Mouse (Mus musculus) layer of hippocampus, adult 11-12 months (tissue): ENCODE results near the gene Itga3.
A peak's percentile ranks its signal among the peaks of the same experiment; 100 is the strongest.

Source experiments
- DNase-seq: peaks from one replicate; pipeline ENCODE4 v3.0.0; 2022; ENCODE audit warnings: low spot score

The Itga3 gene

DNA sequence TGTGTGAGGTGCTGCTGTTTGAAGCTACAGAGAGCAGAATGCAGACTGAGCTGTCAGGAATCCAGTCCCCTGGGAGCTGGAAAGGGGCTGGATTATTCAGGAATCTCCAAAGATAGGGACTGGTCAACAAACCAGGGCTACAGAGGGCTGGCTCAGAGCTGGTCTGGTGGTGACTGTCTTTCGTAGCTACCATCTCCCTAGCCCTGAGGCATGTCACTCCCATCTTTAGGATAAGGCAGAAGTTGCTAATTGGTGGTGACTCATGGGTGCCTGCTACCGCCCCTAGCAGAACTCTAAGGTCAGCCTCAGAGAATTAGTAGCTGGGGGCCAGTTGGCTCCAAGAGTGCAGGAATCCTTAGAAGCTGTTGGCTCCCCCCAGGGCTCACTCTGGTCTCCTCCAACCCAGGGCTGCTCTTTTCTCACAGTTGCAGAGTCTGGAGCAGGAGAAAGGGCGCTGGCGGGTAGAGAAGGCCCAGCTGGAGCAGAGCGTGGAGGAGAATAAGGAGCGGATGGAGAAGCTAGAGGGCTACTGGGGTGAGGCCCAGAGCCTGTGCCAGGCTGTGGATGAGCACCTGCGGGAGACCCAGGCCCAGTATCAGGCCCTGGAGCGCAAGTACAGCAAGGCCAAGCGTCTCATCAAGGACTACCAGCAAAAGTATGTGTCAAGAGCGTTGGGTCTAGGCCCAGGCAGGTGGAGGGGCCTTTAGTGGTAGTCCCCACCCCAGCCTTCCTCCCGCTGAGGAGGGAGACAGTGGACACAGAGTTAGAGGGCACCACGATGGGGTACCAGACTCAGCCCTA is 72.3 kb downstream of the Itga3 start:
- no peak for DNase-seq

DNA sequence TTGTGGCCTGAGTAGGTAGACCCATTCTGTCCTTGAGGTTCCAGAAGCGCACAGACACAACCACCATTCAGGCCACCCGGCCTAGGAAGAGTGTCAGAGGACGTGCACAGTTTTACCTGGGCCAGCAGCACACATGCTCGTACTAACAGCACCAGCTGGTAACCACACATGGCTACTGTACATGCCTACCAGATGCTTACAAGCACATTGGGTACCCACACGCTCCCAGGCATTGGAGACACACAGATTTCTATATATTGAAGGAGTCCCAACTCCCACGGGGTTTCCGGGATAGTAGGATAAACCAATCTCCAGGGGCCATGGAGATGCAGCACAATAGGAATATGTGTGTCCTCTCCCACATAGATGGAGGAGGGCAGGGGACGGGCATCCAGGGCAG is 73.9 kb downstream of the Itga3 start:
- DNase-seq: peak; percentile 75

DNA sequence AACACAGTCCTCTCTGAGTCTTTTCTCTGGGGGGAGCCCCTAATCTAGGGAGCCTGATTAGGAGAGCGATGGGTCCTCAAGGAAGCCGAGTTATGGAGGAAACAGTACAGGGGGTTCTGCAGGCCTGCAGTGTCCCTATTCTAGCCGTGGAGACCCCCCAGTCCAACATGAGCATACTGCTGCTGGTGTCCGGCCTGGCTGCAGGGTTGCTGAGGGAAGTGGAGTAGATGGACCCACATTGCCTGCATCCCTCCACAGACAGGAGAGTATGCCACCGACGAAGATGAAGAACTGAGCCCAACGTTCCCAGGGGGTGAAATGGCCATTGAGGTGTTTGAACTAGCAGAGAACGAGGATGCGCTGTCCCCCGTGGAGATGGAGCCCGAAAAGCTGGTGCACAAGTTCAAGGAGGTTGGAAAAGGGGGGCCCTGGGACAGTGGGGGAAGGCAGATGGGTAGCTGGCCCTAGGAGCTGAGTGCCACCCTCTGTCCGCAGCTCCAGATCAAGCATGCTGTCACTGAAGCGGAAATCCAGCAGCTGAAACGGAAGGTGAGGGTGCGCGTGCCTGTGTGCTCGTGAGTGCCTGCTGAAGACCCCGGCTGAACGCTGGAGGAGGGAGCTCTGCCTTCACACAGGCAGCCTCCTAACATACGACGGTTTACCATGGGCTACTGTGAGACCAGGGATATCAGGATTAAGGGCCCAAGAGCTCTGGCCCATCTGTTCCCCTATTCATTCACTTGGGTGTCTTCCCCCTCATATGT is 74.8 kb downstream of the Itga3 start:
- no peak for DNase-seq

DNA sequence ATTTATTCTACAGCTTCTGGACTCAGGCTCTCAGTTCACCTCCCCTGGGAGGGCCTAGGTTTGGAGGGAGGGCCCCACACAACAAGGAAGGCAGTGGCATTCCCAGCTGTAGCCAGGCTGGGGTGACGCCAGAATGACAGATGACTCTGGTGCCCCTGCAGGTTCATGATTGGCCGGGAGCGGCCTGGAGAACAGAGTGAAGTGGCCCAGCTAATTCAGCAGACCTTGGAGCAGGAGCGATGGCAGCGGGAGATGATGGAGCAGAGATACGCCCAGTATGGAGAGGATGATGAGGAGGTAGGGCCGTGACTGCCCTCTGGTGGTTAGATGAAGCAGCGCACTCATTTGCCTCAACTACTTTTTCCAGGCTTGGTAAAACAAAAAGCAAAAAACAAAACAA is 75.5 kb downstream of the Itga3 start:
- peak; percentile 84 for DNase-seq

DNA sequence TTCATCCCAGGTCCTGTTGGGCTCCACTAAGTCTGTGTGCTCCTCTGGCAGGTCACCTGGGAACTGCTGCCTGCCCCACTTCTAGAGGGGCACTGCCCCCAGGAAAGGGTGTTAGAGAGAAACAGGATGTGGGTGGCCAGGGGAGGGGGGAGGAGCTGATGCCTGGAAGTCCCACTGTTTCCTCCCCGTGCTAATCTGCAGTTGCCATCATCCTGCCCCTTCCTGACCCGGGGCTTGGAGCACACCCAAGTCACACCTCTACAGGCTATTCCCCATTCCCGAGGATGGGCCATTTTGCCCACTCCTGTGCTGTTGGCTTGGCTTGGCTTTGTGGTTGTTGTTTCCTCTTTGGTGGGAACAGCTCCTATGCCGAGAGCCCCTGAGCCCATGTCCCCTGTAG is 76.1 kb downstream of the Itga3 start:
- DNase-seq: no peak

DNA sequence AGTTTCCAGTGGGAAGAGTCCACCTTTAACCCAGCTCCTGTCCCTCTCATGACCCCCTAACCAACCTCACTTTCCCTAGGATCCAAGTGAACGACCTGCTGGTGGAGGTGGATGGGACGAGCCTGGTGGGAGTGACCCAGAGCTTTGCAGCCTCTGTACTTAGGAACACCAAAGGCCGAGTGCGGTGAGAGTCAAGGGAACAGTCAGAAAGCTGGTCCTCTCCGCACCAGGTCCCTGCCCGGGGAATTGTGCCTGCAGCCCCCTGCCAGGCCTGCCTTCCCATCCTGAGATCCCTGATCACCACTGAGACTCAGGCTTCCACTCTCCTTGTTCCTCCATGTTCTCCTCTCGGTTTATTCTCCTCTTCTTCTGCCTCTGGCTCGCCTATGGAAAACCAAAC is 76.5 kb downstream of the Itga3 start:
- DNase-seq: no peak

DNA sequence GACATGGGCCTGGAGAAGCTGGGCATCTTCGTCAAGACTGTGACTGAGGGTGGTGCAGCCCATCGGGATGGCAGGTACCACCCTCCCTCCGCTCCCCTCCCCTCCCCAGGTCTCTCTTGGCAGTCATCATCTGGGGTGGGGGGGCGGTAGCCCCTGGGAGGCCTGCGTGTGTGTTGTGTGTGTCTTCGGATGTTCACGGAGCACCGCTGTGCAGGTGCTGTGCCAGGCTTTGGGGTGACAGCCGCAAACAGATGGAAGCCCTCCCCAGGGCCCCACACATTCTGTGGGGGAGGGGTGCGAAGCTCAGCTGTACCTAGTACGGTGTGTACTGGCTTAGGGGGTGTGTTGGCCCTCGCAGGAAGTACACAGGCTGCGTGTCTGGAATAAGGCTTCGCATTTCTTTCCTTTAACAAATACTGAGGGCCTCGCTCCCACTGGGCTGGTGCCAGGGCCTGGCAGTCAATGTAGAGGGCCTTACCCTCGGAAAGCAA is 78.5 kb downstream of the Itga3 start:
- DNase-seq: peak; percentile 76

DNA sequence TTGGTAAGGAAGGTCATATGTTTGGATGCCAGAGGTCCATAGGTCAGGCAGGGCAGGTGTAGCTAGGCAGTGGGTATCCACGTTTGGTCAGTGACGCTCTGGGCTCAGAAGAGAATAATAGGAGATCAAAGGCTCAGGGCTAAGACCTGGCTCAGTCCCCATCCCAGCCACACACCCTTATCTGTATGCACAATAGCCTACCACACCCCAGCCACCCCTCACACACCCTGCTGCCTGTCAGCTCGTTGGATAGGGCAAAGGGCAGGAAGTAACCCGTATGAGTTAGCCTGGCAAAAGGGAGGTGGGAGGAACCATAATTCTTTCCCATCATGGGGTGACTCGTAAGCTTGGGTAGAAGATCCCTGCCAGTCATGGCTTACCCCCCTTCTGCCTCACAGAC is 79.0 kb downstream of the Itga3 start:
- DNase-seq: no peak

DNA sequence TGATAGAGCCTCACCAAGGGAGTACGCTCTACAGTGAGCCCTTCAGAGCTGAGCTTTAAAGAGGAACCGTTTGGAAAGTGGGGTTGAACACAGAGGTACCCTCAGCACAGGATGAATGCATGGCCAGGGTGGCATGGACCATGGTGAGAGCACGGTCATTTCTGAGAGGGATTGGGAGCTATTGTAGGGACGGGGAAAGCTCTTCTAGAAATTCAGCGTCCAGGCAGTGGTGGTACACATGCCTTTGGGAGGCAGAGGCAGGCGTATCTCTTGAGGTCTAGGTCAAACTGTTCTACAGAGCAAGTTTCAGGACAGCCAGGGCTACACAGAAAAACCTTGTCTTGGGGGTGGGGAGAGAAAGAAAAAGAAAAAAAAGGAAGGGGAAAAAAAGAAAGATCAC is 79.6 kb downstream of the Itga3 start:
- DNase-seq: no peak

DNA sequence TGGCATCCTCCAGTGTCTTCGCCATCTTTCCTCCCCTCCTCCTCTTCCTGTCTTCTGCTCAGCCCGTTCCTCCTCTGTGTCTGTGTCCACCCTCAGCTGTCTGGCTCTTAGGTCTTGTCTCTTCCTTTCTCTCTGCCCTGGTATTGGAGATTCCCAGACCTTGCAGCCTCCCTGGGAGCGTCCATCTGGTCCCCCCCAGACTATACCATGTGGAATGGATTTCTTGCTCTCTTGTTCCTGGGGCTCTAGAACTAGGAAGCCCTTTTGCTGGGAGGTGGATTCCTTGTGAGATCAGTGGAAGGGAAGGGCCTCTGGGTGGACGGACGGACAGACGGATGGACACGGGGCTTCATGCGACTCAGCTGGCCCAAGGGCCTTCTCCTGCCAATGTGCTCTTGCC is 80.5 kb downstream of the Itga3 start:
- DNase-seq: no peak

DNA sequence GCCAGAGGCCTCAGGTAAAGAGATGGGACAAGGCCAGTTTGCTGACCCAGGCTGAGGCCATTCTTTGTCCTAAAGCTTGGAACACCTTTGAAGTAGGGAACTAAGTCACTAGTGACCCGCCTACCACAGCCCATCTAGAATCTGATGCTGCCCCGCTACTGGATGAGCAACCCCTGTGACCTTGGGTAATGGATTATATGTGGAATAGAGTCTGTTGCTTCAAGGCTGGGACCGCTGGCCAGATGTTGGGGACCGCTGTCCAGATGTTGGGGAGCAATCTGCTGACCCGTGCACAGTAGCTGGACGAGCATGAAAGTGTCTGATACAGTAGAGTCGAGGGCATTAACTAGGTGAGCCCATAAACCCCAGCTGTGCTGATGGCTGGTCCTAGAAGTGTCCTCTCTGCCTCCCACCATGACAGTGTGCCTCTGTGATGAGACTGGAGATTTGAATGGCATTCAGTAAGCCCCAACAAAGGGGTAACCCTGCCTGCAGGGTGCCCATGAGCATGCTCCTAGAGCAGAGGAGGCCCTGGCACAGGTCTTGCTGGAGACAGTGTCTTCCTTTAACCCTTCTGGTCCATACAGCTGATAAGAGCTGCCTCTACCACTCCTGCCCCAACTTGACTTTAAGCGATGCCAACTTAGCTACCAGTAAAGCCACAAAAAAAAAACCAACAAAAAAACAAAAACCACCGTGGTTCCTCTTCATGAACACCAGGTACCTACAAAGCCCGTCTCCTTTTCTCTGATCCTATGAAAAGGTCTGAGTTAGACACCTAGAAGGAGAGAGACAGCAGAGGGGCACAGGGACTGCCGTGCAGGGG is 81.4 kb downstream of the Itga3 start:
- DNase-seq: no peak
